Mouse (Mus musculus) intestine, embryonic 14.5 days (tissue): Measurements from ENCODE around the gene 1700029I15Rik. TPM values are rescaled to one million over a fixed set of nuclear protein-coding genes. Genes with fewer than 3 reads are reported as not detected.
"Not testable (repeated sequence)": the region's sequence is repeated elsewhere in the genome, so short reads cannot be mapped to it uniquely, and the experiment has no call there.

Experiments
- ATAC-seq: fragments of 200-750 bp; cut with Nextera tagmentation; replicated peaks from 2 replicates; pipeline ENCODE4 v1.8.0; 2017; ENCODE audit warnings: low read depth, moderate number of reproducible peaks, moderate TSS enrichment, moderate library complexity; ENCODE audit not compliant: low FRiP score, low TSS enrichment
- DNase-seq: peaks from one replicate; pipeline ENCODE4 v3.0.0-alpha.2; 2018; ENCODE audit warnings: low spot score
- H3K27ac ChIP-seq: fragments of 300-500 bp; sonication (generic); 2 replicates; pipeline ENCODE4 v1.5.1; 2014; ENCODE audit warnings: low read depth, mild to moderate bottlenecking, control low read depth
- H3K27me3 ChIP-seq: fragments of 300-500 bp; sonication (generic); replicated peaks from 2 replicates; pipeline ENCODE4 v1.6.1; 2014; ENCODE audit warnings: low read length, control low read depth; ENCODE audit not compliant: control insufficient read depth, insufficient read depth
- H3K36me3 ChIP-seq: fragments of 300-500 bp; sonication (generic); 2 replicates; pipeline ENCODE4 v1.6.1; 2014; ENCODE audit warnings: low read length, control low read depth; ENCODE audit not compliant: control insufficient read depth, insufficient read depth
- H3K4me1 ChIP-seq: fragments of 300-500 bp; sonication (generic); replicated peaks from 2 replicates; pipeline ENCODE4 v1.6.1; 2014; ENCODE audit warnings: low read length, control low read depth, mixed read lengths; ENCODE audit not compliant: control insufficient read depth, insufficient read depth
- H3K4me2 ChIP-seq: fragments of 300-500 bp; sonication (generic); 2 replicates; pipeline ENCODE4 v1.6.1; 2014; ENCODE audit warnings: low read length
- H3K4me3 ChIP-seq: fragments of 300-500 bp; sonication (generic); 2 replicates; pipeline ENCODE4 v1.5.1; 2014; ENCODE audit warnings: low read depth, low read length, control low read depth, mixed read lengths
- H3K9ac ChIP-seq: fragments of 300-500 bp; sonication (generic); 2 replicates; pipeline ENCODE4 v1.6.1; 2014; ENCODE audit warnings: mild to moderate bottlenecking, low read length
- H3K9me3 ChIP-seq: fragments of 300-500 bp; sonication (generic); 2 replicates; pipeline ENCODE4 v1.6.1; 2016; ENCODE audit warnings: low read length, control low read depth; ENCODE audit not compliant: control insufficient read depth
- WGBS: fragments of 180-500 bp; shearing (Covaris S2); extraction: QIAGEN DNeasy Blood & Tissue Kit; methylation state at CpG from one replicate; pipeline ENCODE4 v1.1.7; 2014; 5-methylcytosine and 5-hydroxymethylcytosine counted together
- polyA plus RNA-seq: library from polyadenylated mRNA; unstranded; fragments of >200 nt; fragmentation: Nextera tagmentation; extraction: Ambion mirVana; gene quantifications from 2 replicates; pipeline ENCODE4 v1.2.1, GENCODE M21; 2014

The 1700029I15Rik gene
- polyA plus RNA-seq, 1 experiment from 2014 or later, result 1.7 TPM

- Histone ChIP-seq H3K4me1 (peaks cover 38% of the 10 kb centered on the region), H3K27ac (peak overlapping the region; percentile 71), H3K4me2 (peak overlapping the region; percentile 63), H3K9ac (peak overlapping the region; percentile 46), H3K4me3 (peak overlapping the region; percentile 34), H3K27me3 (no peaks in the 10 kb centered on the region), H3K9me3 (no peaks in the 10 kb centered on the region), H3K36me3 (no peaks in the 10 kb centered on the region)
- no peak for ATAC-seq
- WGBS, result 2% methylated on average over 26 of the region's 26 CpGs
- DNase-seq, result peak; percentile 68
These were observed 10.3 kb downstream of the 1700029I15Rik start for GRCm38 (mm10) chr2:92392318-92393264.

- whole genome bisulfite sequencing, result 79% methylated on average over 3 of the region's 3 CpGs
- Histone ChIP-seq H3K4me3 (no peak overlapping the region), H3K27me3 (peaks cover 3% of the 10 kb centered on the region; the same call in 1 of the 2 replicates), H3K36me3 (no peaks in the 10 kb centered on the region), H3K9me3 (no peaks in the 10 kb centered on the region), H3K4me1 (peaks cover 24% of the 10 kb centered on the region), H3K27ac (no peak overlapping the region), H3K4me2 (no peak overlapping the region), H3K9ac (no peak overlapping the region)
- DNase-seq (no peak), ATAC-seq (no peak)
These were observed 13.2 kb downstream of the 1700029I15Rik start for GRCm38 (mm10) chr2:92395535-92395934.

GRCm38 (mm10) chr2:92397436-92397835 is 15.1 kb downstream of the 1700029I15Rik start:
- 58% methylated on average over 1 of the region's 1 CpGs for WGBS
- H3K4me1 ChIP-seq, result peaks cover 13% of the 10 kb centered on the region
- no peak for ATAC-seq

GRCm38 (mm10) chr2:92399877-92400276 is 17.5 kb downstream of the 1700029I15Rik start:
- not testable (repeated sequence) for H3K4me3 ChIP-seq, H3K4me2 ChIP-seq, H3K9me3 ChIP-seq, H3K27ac ChIP-seq, DNase-seq, ATAC-seq, H3K9ac ChIP-seq, H3K4me1 ChIP-seq, H3K27me3 ChIP-seq, H3K36me3 ChIP-seq
- 63% methylated on average over 4 of the region's 4 CpGs for WGBS

More at GRCm38 (mm10) chr2:92397436-92397835, 15.1 kb downstream of the 1700029I15Rik start:
- no peak for DNase-seq
- Histone ChIP-seq H3K9me3 (no peaks in the 10 kb centered on the region), H3K36me3 (no peaks in the 10 kb centered on the region), H3K27ac (no peak overlapping the region), H3K9ac (no peak overlapping the region), H3K4me3 (no peak overlapping the region), H3K4me2 (no peak overlapping the region), H3K27me3 (peaks cover 7% of the 10 kb centered on the region; the same call in 1 of the 2 replicates)

- Histone ChIP-seq H3K4me2 (peak overlapping the region; percentile 83), H3K27ac (no peak overlapping the region), H3K27me3 (peaks cover 7% of the 10 kb centered on the region; the same call in 1 of the 2 replicates), H3K36me3 (peaks cover 13% of the 10 kb centered on the region), H3K9me3 (no peaks in the 10 kb centered on the region), H3K4me1 (0 out of 2 replicates have a peak, but pooled peaks cover 6% of the 10 kb centered on the region), H3K4me3 (peak overlapping the region; percentile 53), H3K9ac (peak overlapping the region; percentile 47)
- 4% methylated on average over 22 of the region's 22 CpGs for WGBS
- peak; percentile 12; the same call in 1 of the 2 replicates for ATAC-seq
- DNase-seq, result no peak
These were observed 18.3 kb downstream of the 1700029I15Rik start for GRCm38 (mm10) chr2:92400682-92401081.

GRCm38 (mm10) chr2:92401091-92401561 is 18.8 kb downstream of the 1700029I15Rik start, which contains the start of gene Mapk8ip1:
Mapk8ip1 (minus strand) TSS chr2:92401263.
- DNase-seq, result peak; percentile 70
- peak within 1 kb of the TSS; percentile 53 for H3K4me3 ChIP-seq
- peak; percentile 78 for ATAC-seq
- H3K27me3 ChIP-seq, result peaks cover 7% of the 10 kb centered on the region; the same call in 1 of the 2 replicates
- H3K4me1 ChIP-seq, result 0 out of 2 replicates have a peak, but pooled peaks cover 6% of the 10 kb centered on the region
- H3K9me3 ChIP-seq, result no peaks in the 10 kb centered on the region
- peaks cover 17% of the 10 kb centered on the region for H3K36me3 ChIP-seq
- H3K9ac ChIP-seq, result peak within 1 kb of the TSS; percentile 47
- no peak within 1 kb of the TSS for H3K27ac ChIP-seq
- 4% methylated on average over 24 of the region's 59 CpGs for WGBS
- peak within 1 kb of the TSS; percentile 83 for H3K4me2 ChIP-seq

- H3K4me2 ChIP-seq, result no peak overlapping the region
- ATAC-seq (no peak), DNase-seq (no peak)
- peaks cover 30% of the 10 kb centered on the region for H3K36me3 ChIP-seq
- no peaks in the 10 kb centered on the region for H3K9me3 ChIP-seq
- no peak overlapping the region for H3K27ac ChIP-seq
- 0 out of 2 replicates have a peak, but pooled peaks cover 6% of the 10 kb centered on the region for H3K4me1 ChIP-seq
- no peak overlapping the region for H3K9ac ChIP-seq
- WGBS, result 88% methylated on average over 4 of the region's 4 CpGs
- H3K27me3 ChIP-seq, result peaks cover 7% of the 10 kb centered on the region; the same call in 1 of the 2 replicates
- H3K4me3 ChIP-seq, result no peak overlapping the region
These were observed 20.4 kb downstream of the 1700029I15Rik start for GRCm38 (mm10) chr2:92402591-92403326.

GRCm38 (mm10) chr2:92403776-92404319 is 21.5 kb downstream of the 1700029I15Rik start:
- Histone ChIP-seq H3K27ac (no peak overlapping the region), H3K4me3 (no peak overlapping the region), H3K4me2 (no peak overlapping the region), H3K9ac (no peak overlapping the region), H3K36me3 (peaks cover 36% of the 10 kb centered on the region), H3K4me1 (0 out of 2 replicates have a peak, but pooled peaks cover 6% of the 10 kb centered on the region), H3K27me3 (peaks cover 7% of the 10 kb centered on the region; the same call in 1 of the 2 replicates), H3K9me3 (no peaks in the 10 kb centered on the region)
- no peak for ATAC-seq
- no peak for DNase-seq
- 88% methylated on average over 5 of the region's 5 CpGs for WGBS
